Mouse (Mus musculus) left cerebral cortex, adult 18-20 months (tissue): ENCODE data around the gene Map3k20. TPM values are rescaled to one million over a fixed set of nuclear protein-coding genes. Genes with fewer than 3 reads are reported as not detected.

Source experiments
- DNase-seq, 2 experiments: peaks; one replicate each; pipeline ENCODE4 v3.0.0; 2021 to 2022; ENCODE audit warnings: low spot score in 2 of 2, mixed read lengths in 1 of 2
- total RNA-seq, 2 experiments: library from RNA; stranded (reverse); gene quantifications; 2 replicates each; pipeline ENCODE4 v1.2.3; 2021

The Map3k20 gene
- total RNA-seq, 2 experiments from 2014 or later: 8.7 to 10.1 TPM

- no peak for DNase-seq
Measured at GRCm38 (mm10) chr2:72412266-72412665, 126.8 kb downstream of the Map3k20 start.

DNA sequence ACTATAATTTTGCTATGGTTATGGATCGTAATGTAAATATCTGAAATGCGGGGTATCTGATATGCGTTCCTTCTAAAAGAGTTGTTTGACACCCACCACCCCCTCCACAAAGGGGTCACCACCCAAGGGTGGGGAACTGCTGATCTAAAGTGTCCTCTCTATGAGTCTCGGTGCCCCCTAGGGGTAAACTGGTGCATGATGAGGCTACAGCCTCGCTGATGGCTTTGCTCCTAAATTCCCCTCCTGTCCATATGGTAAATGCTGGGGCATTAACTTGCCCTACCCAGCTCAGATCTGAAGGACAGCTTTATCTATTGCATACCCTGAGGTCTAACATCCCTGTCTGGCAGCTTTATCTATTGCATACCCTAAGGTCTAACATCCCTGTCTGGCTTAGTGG, 130.0 kb downstream of the Map3k20 start:
- DNase-seq: no peak

- DNase-seq: no peak
Measured at GRCm38 (mm10) chr2:72416095-72417080, 131.0 kb downstream of the Map3k20 start.

DNA sequence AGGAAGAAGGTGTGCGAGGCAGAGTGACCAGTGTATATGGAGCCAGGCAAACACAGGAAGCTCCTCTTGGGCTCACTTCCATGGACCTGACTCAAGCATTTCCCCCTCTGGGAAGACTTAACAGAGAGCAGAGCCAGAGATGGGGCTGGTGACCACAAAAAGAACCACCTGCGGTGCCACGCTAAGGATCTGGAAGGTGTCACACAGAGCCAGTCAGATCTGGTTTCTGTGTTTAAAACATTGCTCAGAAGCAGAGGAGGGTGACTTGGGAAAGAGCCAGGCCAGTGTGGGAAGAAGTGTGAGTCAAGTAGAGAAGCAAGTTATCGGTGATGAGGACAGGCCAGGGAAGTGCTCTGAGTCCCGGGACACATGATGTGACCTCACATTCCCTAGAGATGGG, 135.1 kb downstream of the Map3k20 start:
- no peak for DNase-seq

DNA sequence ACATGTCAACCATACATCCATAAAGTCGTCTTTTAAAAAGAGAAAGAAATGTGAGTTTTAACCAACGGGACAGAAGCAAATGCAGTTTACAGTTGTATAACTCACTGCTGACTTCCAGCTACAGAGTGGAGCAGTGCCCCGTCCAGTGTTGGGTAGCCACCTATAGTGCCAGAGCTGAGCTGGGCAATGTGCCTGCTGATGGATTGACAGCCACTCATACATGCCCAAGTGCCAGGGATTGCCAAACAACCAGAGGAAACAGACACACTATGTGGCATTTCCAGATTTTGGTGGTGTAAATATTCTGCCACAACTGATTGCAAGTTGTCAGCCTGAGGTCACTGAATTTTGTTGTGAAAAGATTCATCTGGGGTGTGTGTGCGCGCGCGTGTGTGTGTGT, 139.2 kb downstream of the Map3k20 start:
- DNase-seq: no peak

DNA sequence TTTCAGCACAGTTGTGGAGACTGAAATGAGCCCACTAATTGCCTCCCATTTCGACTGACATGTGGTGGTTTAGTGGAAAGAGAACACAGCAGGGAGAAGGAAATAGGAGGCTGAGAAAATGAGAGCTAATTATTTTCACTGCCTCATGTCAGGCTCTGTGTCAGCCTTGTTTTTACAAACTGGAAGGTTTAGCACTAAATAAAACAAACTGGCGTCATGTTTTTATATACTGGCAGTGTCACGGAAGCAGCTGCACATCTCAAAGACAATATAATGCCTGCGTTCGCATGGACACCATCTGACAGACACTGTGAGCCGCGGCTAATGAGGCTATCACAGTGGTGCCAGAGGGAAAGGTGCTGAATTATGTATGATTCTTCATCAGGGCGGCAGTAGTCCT, 141.3 kb downstream of the Map3k20 start:
- no peak for DNase-seq

- DNase-seq: no peak
Measured at GRCm38 (mm10) chr2:72427288-72427687, 141.9 kb downstream of the Map3k20 start.

DNA sequence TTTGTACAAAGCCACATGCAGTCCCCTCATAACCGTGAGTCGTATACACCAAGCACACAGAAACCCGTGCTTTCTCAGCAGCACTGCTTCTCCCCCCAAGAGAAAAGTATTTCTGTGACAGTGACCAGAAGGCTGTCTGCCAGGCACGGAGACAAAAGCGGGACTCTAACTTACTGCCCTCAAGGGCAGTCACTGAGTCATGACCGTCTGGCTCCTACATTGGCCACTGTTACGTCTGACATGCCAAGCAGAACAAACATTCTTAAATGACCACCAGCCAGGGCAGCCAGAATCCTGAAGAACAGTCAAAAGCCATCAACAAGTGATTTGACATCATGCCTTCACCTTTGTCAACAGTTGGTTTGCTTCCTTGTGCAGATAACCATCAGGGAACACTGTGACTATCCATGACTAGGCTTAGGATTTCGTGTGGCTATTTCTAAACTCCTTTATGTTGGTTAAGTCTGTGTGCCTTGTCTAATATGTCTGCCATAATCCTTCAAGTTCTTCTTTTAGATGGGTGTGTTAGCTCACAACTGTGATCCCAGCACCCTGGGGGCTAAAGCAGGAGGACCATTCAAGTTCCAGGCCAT, 153.6 kb downstream of the Map3k20 start:
- DNase-seq: no peak

DNA sequence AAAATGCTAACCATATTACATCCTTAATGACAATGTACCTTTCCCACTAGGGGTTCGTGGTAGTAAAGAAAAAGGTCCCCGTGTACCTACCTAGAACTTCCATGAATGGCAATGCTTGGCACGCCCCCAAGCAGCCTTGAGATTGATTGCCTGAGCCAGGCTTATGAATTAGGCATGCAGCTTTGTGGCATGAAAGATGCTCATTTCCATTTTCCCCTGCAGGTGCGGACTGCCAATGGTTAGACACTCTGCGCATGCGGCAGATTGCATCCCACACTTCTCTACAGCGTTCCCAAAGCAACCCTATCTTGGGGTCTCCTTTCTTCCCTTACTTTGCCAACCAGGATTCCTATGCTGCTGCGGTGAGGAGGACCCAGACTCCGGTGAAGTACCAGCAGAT, 155.6 kb downstream of the Map3k20 start:
- no peak for DNase-seq

GRCm38 (mm10) chr2:72442825-72443224, 157.4 kb downstream of the Map3k20 start:
- DNase-seq: no peak

DNA sequence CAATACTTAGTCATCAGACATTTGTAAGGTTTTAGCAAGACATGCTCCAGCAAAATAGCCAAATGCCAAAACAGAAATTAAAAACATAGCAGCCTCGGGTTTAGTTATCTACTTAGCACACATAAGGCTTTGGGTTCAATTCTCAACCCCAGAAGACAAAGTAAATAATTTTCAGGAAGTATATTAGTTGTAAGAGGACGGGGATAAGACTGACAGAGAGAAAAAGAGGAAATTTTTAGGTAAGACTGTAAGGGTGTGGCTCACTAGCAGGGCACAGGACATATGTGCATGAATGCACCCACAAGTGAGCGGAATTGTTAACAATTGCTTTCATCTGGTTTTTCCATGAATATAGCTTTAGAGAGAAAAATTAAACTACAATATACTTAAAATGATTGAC, 158.5 kb downstream of the Map3k20 start:
- no peak for DNase-seq

DNA sequence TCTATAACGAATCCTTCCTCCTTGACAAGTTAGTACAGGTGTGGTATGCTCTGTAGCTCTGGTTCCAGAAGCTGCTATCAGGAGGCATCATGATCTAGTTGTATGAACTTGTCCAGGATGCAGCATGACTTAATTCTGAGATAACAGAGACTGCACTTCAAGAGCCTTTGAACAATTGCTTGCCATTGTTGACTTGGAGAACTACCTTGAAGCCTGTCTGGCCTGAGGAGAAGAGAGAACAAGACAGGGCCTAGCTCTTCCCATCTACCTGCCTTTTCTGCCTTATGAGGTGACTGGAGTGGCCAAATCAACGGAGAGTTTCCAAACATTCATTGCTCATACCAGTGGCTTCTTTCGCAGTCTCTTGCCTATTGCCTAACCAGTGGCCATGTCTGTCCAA, 160.7 kb downstream of the Map3k20 start:
- no peak for DNase-seq

- DNase-seq: no peak
Measured at GRCm38 (mm10) chr2:72446615-72447014, 161.2 kb downstream of the Map3k20 start.

DNA sequence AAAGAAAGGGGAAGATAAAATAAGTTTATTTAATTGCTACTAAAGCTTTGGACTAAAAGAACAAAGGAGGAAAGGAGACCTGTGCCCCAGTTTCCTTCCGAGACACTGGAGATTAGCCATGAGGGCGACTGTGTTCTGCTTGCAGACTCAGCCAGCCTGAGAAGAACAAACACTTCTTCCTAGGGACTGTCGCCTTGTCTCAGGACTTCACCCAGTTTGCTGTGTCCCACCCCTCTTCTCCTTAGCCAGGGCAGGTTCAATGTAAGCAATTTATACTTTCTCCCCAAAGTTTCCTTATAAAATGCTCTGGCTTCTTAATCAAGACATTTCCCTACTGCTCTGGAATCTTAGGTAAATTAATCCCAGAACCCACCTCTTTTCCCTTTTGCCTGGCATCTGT, 168.1 kb downstream of the Map3k20 start:
- DNase-seq: no peak

- no peak for DNase-seq
Measured at GRCm38 (mm10) chr2:72456189-72456588, 170.8 kb downstream of the Map3k20 start.

- DNase-seq: no peak
Measured at GRCm38 (mm10) chr2:72464376-72465014, 179.1 kb downstream of the Map3k20 start.

- DNase-seq: no peak
Measured at GRCm38 (mm10) chr2:72467604-72468003, 182.2 kb downstream of the Map3k20 start.

DNA sequence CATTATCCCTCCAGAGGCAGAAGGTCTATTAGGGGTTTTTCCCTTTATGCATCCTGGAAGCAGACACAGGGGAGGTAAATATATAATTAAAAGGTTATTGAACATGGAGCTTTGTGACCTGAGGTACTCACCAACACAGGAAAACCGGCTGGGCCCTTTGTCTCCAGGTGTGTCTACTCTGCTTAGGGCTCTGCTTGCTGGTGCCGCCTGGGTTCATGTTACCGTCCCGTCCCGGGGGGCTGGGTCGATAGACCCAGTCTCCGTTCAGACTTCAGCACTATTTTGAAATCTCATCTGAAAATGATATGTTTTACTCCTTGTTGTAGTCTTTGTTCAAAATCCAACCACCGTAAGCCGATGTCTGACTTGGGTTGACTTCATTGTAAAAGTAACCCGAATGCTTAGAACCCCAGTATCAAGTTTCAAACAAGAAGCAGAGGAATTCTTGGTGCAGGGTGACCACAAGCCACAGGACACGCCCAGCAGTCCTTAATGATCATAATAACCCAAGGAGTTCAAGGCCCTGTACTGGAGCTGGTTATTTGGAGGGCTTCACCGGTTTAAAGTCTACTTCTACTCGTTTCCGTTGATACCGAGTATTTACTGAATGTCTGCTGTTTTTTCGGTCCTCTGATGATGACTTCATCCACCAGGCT, 186.1 kb downstream of the Map3k20 start:
- no peak for DNase-seq

GRCm38 (mm10) chr2:72474531-72475287, 189.3 kb downstream of the Map3k20 start:
- no peak for DNase-seq

DNA sequence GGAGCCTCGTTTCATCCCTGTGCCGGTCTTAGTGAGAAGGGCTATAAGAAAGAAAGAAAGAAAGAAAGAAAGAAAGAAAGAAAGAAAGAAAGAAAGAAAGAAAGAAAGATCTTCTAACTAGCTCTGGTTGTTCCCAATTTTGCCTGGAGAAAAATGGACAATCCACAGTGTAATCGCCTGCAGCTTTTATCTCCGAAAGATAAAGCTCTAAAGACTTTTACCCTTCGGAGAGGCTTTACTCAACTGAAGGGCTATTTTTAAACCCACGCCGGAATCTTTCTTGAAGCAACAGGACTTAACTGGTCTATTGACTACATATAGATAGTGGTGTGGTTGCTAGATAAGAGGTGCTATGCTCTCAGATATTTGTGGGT, 190.0 kb downstream of the Map3k20 start:
- no peak for DNase-seq
